Mouse (Mus musculus) G1E (cell line): Measurements from ENCODE around the gene Rasa3.

Experiments used
- CTCF ChIP-seq: IDR thresholded peaks from 2 replicates; pipeline ENCODE4 v1.5.1; 2012; ENCODE audit warnings: low read depth, low read length, inconsistent platforms, mixed read lengths
- GATA1 ChIP-seq: IDR thresholded peaks from 2 replicates; pipeline ENCODE4 v1.6.1; 2012; ENCODE audit warnings: borderline replicate concordance, low read length, inconsistent platforms, mixed read lengths
- GATA2 ChIP-seq: IDR thresholded peaks from 2 replicates; pipeline ENCODE4 v1.6.1; 2012; ENCODE audit warnings: low read depth, low read length, inconsistent platforms, borderline replicate concordance
- POLR2AphosphoS5 ChIP-seq: IDR thresholded peaks from 2 replicates; pipeline ENCODE4 v1.6.1; 2012; ENCODE audit warnings: low read depth, low read length, inconsistent platforms; ENCODE audit not compliant: insufficient replicate concordance
- TAL1 ChIP-seq: conservative IDR thresholded peaks from 2 replicates; pipeline ENCODE4 v1.6.1; 2012; ENCODE audit warnings: low read depth, low read length, inconsistent platforms, mixed read lengths

GRCm38 (mm10) chr8:13548831-13549230 lies 128.6 kb downstream of the Rasa3 start:
- TF ChIP-seq CTCF = no peak
- no peak for TF ChIP-seq TAL1
- TF ChIP-seq GATA1 = no peak
- no peak for TF ChIP-seq POLR2AphosphoS5
- TF ChIP-seq GATA2 = no peak
